Mouse (Mus musculus) CH12.LX (cell line): ENCODE results near the gene Celf2. TPM values are rescaled to one million over a fixed set of nuclear protein-coding genes. Genes with fewer than 3 reads are reported as not detected.

Experiments used
- DNase-seq: peaks from one replicate; pipeline ENCODE4 v3.0.0-alpha.2; 2013; ENCODE audit errors: extremely low read depth
- H3K27ac ChIP-seq: 2 replicates; pipeline ENCODE4 v1.5.1; 2012; ENCODE audit warnings: low read depth, mild to moderate bottlenecking, control low read depth, moderate library complexity; ENCODE audit not compliant: insufficient read depth
- H3K27me3 ChIP-seq: replicated peaks from 2 replicates; pipeline ENCODE3; 2012; ENCODE audit warnings: inconsistent platforms
- H3K36me3 ChIP-seq, 2 experiments: replicated peaks in 1 of 2; 2 replicates each; pipeline versions ENCODE3 to v1.6.1; 2012; ENCODE audit warnings: inconsistent platforms in 1 of 2, low read length in 1 of 2, mild to moderate bottlenecking in 1 of 2, mixed read lengths in 1 of 2, moderate library complexity in 1 of 2; ENCODE audit not compliant: control insufficient read depth in 1 of 2, insufficient read depth in 1 of 2
- H3K4me1 ChIP-seq, 2 experiments: 2 replicates each; pipeline ENCODE4 v1.6.1; 2012; ENCODE audit warnings: inconsistent platforms in 1 of 2, moderate library complexity in 1 of 2; ENCODE audit not compliant: insufficient read depth in 2 of 2, control insufficient read depth in 1 of 2
- H3K4me2 ChIP-seq: 2 replicates; pipeline ENCODE4 v1.6.1; 2012; ENCODE audit warnings: low read depth, mild to moderate bottlenecking, control low read depth; ENCODE audit not compliant: poor library complexity, insufficient read depth, severe bottlenecking
- H3K4me3 ChIP-seq, 3 experiments: fragments of 150-350 bp in 1 of 3; sonication (generic) in 1 of 3; replicated peaks in 1 of 3; 2 replicates each; pipeline versions ENCODE3 to v1.5.1; 2011 to 2012; ENCODE audit warnings: low read depth in 2 of 3, low read length in 2 of 3, mild to moderate bottlenecking in 2 of 3, moderate library complexity in 2 of 3, control low read depth in 1 of 3, improper control_type of control experiment in 1 of 3, inconsistent platforms in 1 of 3, mixed read lengths in 1 of 3; ENCODE audit not compliant: poor library complexity in 1 of 3
- H3K79me2 ChIP-seq: replicated peaks from 2 replicates; pipeline ENCODE4 v1.6.1; 2012; ENCODE audit warnings: mild to moderate bottlenecking, moderate library complexity; ENCODE audit not compliant: control insufficient read depth, poor library complexity, insufficient read depth, severe bottlenecking; ENCODE audit errors: extremely low read depth
- H3K9ac ChIP-seq: 2 replicates; pipeline ENCODE4 v1.6.1; 2012; ENCODE audit warnings: low read depth, mild to moderate bottlenecking, control low read depth, moderate library complexity; ENCODE audit not compliant: insufficient read depth
- H3K9me3 ChIP-seq: replicated peaks from 2 replicates; pipeline ENCODE3; 2012; ENCODE audit warnings: low read length, inconsistent platforms, mixed read lengths
- BHLHE40 ChIP-seq: IDR thresholded peaks from 2 replicates; pipeline ENCODE4 v1.6.1; 2011; ENCODE audit warnings: mild to moderate bottlenecking, low read depth, low read length, improper control_type of control experiment
- CHD1 ChIP-seq: IDR thresholded peaks from 2 replicates; pipeline ENCODE4 v1.6.1; 2012; ENCODE audit warnings: low read depth, low read length, improper control_type of control experiment, inconsistent platforms
- ELF1 ChIP-seq: IDR thresholded peaks from 2 replicates; pipeline ENCODE4 v1.6.1; 2014; ENCODE audit warnings: low read depth, mild to moderate bottlenecking, inconsistent platforms, low read length, improper control_type of control experiment
- EP300 ChIP-seq: IDR thresholded peaks from 2 replicates; pipeline ENCODE4 v1.6.1; 2011; ENCODE audit warnings: low read length, improper control_type of control experiment
- ETS1 ChIP-seq: conservative IDR thresholded peaks from 2 replicates; pipeline ENCODE4 v1.6.1; 2012; ENCODE audit warnings: low read depth, mild to moderate bottlenecking, inconsistent platforms, low read length, improper control_type of control experiment, moderate library complexity
- IRF4 ChIP-seq: IDR thresholded peaks from 2 replicates; pipeline ENCODE4 v1.6.1; 2014; ENCODE audit warnings: low read depth, mild to moderate bottlenecking, inconsistent platforms, low read length, improper control_type of control experiment
- KAT2A ChIP-seq: IDR thresholded peaks from 2 replicates; pipeline ENCODE4 v1.6.1; 2012; ENCODE audit warnings: low read length, improper control_type of control experiment, inconsistent platforms; ENCODE audit not compliant: insufficient replicate concordance
- MAFK ChIP-seq: IDR thresholded peaks from 2 replicates; pipeline ENCODE4 v1.6.1; 2011; ENCODE audit warnings: low read length, improper control_type of control experiment; ENCODE audit not compliant: insufficient replicate concordance
- MAZ ChIP-seq: IDR thresholded peaks from 2 replicates; pipeline ENCODE4 v1.6.1; 2012; ENCODE audit warnings: low read depth, mild to moderate bottlenecking, inconsistent platforms, low read length, improper control_type of control experiment, moderate library complexity
- MEF2A ChIP-seq: IDR thresholded peaks from 2 replicates; pipeline ENCODE4 v1.6.1; 2014; ENCODE audit warnings: low read depth, mild to moderate bottlenecking, inconsistent platforms, low read length, improper control_type of control experiment, borderline replicate concordance
- MXI1 ChIP-seq: IDR thresholded peaks from 2 replicates; pipeline ENCODE4 v1.6.1; 2011; ENCODE audit warnings: mild to moderate bottlenecking, low read depth, low read length, improper control_type of control experiment
- NRF1 ChIP-seq: IDR thresholded peaks from 2 replicates; pipeline ENCODE4 v1.6.1; 2014; ENCODE audit warnings: low read depth, mild to moderate bottlenecking, inconsistent platforms, low read length, improper control_type of control experiment, moderate library complexity
- RAD21 ChIP-seq: IDR thresholded peaks from 2 replicates; pipeline ENCODE4 v1.6.1; 2011; ENCODE audit warnings: low read depth, mild to moderate bottlenecking, low read length, improper control_type of control experiment, moderate library complexity
- ZC3H11A ChIP-seq: IDR thresholded peaks from 2 replicates; pipeline ENCODE4 v1.6.1; 2012; ENCODE audit warnings: low read depth, mild to moderate bottlenecking, inconsistent platforms, low read length, improper control_type of control experiment
- dilution Hi-C: fragments of 300-500 bp; cut with MboI; formaldehyde crosslinking; loops from 2 replicates; pipeline ENCODE4 v1.14.3; 2020; ENCODE audit warnings: low sequenced_read_pairs; ENCODE audit not compliant: extremely low pct_unique_long_range_greater_than_20kb, extremely low pct_ligation_motif_present
- in situ Hi-C: fragments of 300-500 bp; cut with MboI; formaldehyde crosslinking; loops from 3 replicates; pipeline ENCODE4 v1.14.3; 2019; ENCODE audit warnings: low sequenced_read_pairs, low pct_ligation_motif_present, low pct_unique_long_range_greater_than_20kb, mixed read lengths
- polyA plus RNA-seq: library from polyadenylated mRNA; unstranded; fragments of >175 nt; gene quantifications from 2 replicates; pipeline ENCODE4 v1.2.1, GENCODE M21; 2012; ENCODE audit warnings: low read depth; ENCODE audit not compliant: insufficient read length
- total RNA-seq, 2 experiments: library from RNA; depleted of rRNA; stranded (reverse); fragments of 300-350 nt in 1 of 2; fragments of >200 nt in 1 of 2; gene quantifications; 2 replicates each; pipeline ENCODE4 v1.2.3; 2012 to 2014

Celf2 gene
- total and polyA plus RNA-seq, 3 experiments: 51.0 to 143 (median 103) TPM

DNA sequence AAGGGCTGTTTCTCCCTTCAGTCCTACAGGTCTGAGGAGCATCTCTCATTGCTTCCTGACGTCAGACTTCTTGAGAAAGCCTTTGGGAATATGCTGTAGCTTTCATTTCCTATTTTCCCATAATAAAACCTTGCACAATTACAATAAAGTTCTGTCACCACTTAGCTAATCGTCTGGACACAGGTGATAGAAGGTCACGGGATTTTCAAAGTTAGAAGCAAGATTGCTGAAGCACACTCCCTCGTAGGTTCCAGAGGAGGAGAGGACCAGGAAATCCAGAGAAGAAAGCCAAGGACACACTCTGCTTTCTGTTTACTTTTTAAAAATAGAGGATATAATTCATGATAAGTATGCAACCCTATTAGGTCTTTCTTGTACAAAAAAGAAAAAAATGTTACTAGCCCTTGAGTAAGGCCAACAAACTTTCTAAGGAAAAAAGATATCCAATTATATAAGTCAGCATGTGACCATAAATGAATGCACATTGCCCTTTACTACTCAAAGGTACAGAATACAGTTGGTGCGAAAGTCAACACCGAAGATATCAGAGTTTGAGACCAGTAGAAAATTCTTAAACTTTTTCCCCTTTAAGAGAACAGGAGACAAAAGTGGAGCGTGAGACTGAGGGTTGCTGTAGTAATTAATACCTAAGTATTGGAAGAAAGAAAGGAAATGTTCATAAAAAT lies 924.2 kb downstream of the Celf2 start:
- in situ Hi-C loops: no loop called here
- peak overlapping the region; percentile 78 for H3K9ac ChIP-seq
- no peak for DNase-seq
- dilution Hi-C loops: no loop called here
- H3K36me3 ChIP-seq: peaks cover 2 to 30% of the 10 kb centered on the region in 2 experiments
- H3K4me2 ChIP-seq: 0 out of 2 replicates have a peak overlapping the region, but pooled peaks have one; percentile 15
- peak overlapping the region in 2 of 3 experiments; percentile 23 to 26 for H3K4me3 ChIP-seq
- peak; percentile 18; the same call in 1 of the 2 replicates for TF ChIP-seq IRF4
- TF ChIP-seq ZC3H11A: no peak
- peak; percentile 60 for TF ChIP-seq BHLHE40
- TF ChIP-seq EP300: 0 out of 2 replicates have a peak, but pooled peaks have one; percentile 46
- TF ChIP-seq ETS1: peak; percentile 10; the same call in 1 of the 2 replicates
- 0 out of 2 replicates have a peak, but pooled peaks have one; percentile 7 for TF ChIP-seq MEF2A
- no peak for TF ChIP-seq MAZ
- 0 out of 2 replicates have a peak, but pooled peaks have one; percentile 53 for TF ChIP-seq CHD1
- H3K27ac ChIP-seq: peak overlapping the region; percentile 79; the same call in 1 of the 2 replicates
- no peaks in the 10 kb centered on the region for H3K9me3 ChIP-seq
- H3K79me2 ChIP-seq: peaks cover 3% of the 10 kb centered on the region; the same call in 1 of the 2 replicates
- peaks cover 20 to 79% of the 10 kb centered on the region in 2 experiments for H3K4me1 ChIP-seq
- H3K27me3 ChIP-seq: no peaks in the 10 kb centered on the region

DNA sequence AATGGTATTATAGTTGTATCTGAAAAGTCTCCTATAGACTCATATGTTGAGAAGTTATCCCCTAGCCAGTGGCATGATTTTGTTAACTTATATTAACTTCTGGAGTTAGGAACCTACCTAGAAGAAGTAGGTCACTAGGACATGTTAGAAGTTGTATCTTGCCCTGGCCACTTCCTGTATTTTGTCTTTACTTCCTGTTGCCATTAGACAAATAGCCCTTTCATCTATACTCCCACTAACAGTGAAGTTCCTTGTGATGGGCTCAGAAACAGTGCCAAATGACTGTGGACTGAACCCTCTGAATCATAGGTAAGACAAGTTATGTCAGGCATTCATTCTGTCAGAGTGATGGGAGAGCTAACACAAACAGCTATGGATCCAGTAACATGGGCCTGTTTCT lies 926.7 kb downstream of the Celf2 start:
- DNase-seq: no peak
- no peak overlapping the region for H3K4me3 ChIP-seq
- in situ Hi-C loops (no loop called here), dilution Hi-C loops (no loop called here)
- peaks cover 3% of the 10 kb centered on the region; the same call in 1 of the 2 replicates for H3K79me2 ChIP-seq
- no peaks in the 10 kb centered on the region for H3K9me3 ChIP-seq
- H3K36me3 ChIP-seq: peaks cover 8 to 35% of the 10 kb centered on the region in 2 experiments
- H3K27ac ChIP-seq: peak overlapping the region; percentile 61
- H3K27me3 ChIP-seq: no peaks in the 10 kb centered on the region
- peaks cover 28 to 81% of the 10 kb centered on the region in 2 experiments for H3K4me1 ChIP-seq
- TF ChIP-seq NRF1: no peak
- no peak for TF ChIP-seq KAT2A
- TF ChIP-seq MXI1: no peak
- TF ChIP-seq MAFK: no peak
- peak; percentile 64 for TF ChIP-seq ELF1
- no peak for TF ChIP-seq EP300
- no peak for TF ChIP-seq RAD21
- no peak for TF ChIP-seq MEF2A
- H3K9ac ChIP-seq: peak overlapping the region; percentile 44; the same call in 1 of the 2 replicates
- peak overlapping the region; percentile 29; the same call in 1 of the 2 replicates for H3K4me2 ChIP-seq
